ENCODE assay signal across 8 mouse cellular contexts in genomic region chr19:38930252-38930787, GRCm38 (mm10). TPM values are rescaled to one million over a fixed set of nuclear protein-coding genes. Genes with fewer than 3 reads are reported as not detected.
DNase-seq lines count a peak whose midpoint lies in the region; ATAC-seq lines count a peak whose summit lies in the region.

No protein-coding gene starts in this region.

- peak overlapping the region; percentile 91 for H3K4me3 ChIP-seq in embryonic facial prominence, embryonic 13.5 days
- H3K4me3 ChIP-seq in hindbrain, embryonic 16.5 days (ENCODE audit: low read length): peak overlapping the region; percentile 92

- peak; percentile 11 for DNase-seq in cerebellum, adult 9-11 months
- DNase-seq in cerebellum, adult 9-10 months: no peak
- DNase-seq in 3T3-L1 (ENCODE audit: low read depth, low spot score): peak; percentile 25
- DNase-seq in mesoderm, embryonic 11.5 days (ENCODE audit: low read depth, low spot score): peak; percentile 4
- no peak for DNase-seq in left cerebral cortex, postnatal 36 days (ENCODE audit: low spot score in 2 of 2)

- no peak for ATAC-seq in embryonic facial prominence, embryonic 13.5 days (ENCODE audit: insufficient number of reproducible peaks, insufficient read depth, low FRiP score, low TSS enrichment, low read depth)
- 0 out of 2 replicates have a peak, but pooled peaks have one; percentile 7 for ATAC-seq in hindbrain, embryonic 16.5 days
- no peak for ATAC-seq in inflammation-experienced regulatory T-cells, adult 6 months

- H3K27ac ChIP-seq in embryonic facial prominence, embryonic 13.5 days: peak overlapping the region; percentile 80; the same call in 1 of the 2 replicates
- peak overlapping the region; percentile 46; the same call in 1 of the 2 replicates for H3K27ac ChIP-seq in hindbrain, embryonic 16.5 days (ENCODE audit: low read depth, low read length)

- H3K9me3 ChIP-seq in embryonic facial prominence, embryonic 13.5 days: no peaks in the 10 kb centered on the region
- no peaks in the 10 kb centered on the region for H3K9me3 ChIP-seq in hindbrain, embryonic 16.5 days (ENCODE audit: control insufficient read depth, low read length)

- H3K9ac ChIP-seq in embryonic facial prominence, embryonic 13.5 days: peak overlapping the region; percentile 96
- H3K9ac ChIP-seq in hindbrain, embryonic 16.5 days (ENCODE audit: low read depth, low read length): peak overlapping the region; percentile 85

- intact Hi-C loops in left cerebral cortex, postnatal 36 days (cut with DNase I): no loop called here

- no peaks in the 10 kb centered on the region for H3K27me3 ChIP-seq in embryonic facial prominence, embryonic 13.5 days
- no peaks in the 10 kb centered on the region for H3K27me3 ChIP-seq in hindbrain, embryonic 16.5 days (replicated peaks; ENCODE audit: control insufficient read depth, insufficient read depth, low read length)

- peak overlapping the region; percentile 72 for H3K4me2 ChIP-seq in embryonic facial prominence, embryonic 13.5 days
- H3K4me2 ChIP-seq in hindbrain, embryonic 16.5 days (ENCODE audit: low read length): peak overlapping the region; percentile 97

- whole genome bisulfite sequencing in embryonic facial prominence, embryonic 13.5 days: 2% methylated on average over 23 of the region's 23 CpGs
- WGBS in hindbrain, embryonic 16.5 days: 3% methylated on average over 22 of the region's 23 CpGs

- peaks cover 13% of the 10 kb centered on the region for H3K4me1 ChIP-seq in embryonic facial prominence, embryonic 13.5 days
- peaks cover 10% of the 10 kb centered on the region for H3K4me1 ChIP-seq in hindbrain, embryonic 16.5 days (ENCODE audit: control insufficient read depth, insufficient read depth, low read depth, low read length)

- H3K36me3 ChIP-seq in embryonic facial prominence, embryonic 13.5 days: 0 out of 2 replicates have a peak, but pooled peaks cover 7% of the 10 kb centered on the region
- no peaks in the 10 kb centered on the region for H3K36me3 ChIP-seq in hindbrain, embryonic 16.5 days (ENCODE audit: control insufficient read depth, insufficient read depth, low read length)

RNA-seq across cellular contexts. Expression of gene Hells, which starts 0.4 kb away (rescaled TPM):
- polyA plus RNA-seq in embryonic facial prominence, embryonic 13.5 days (2015; fragmentation: Nextera tagmentation; extraction: Ambion mirVana): 54.2 and 58.3 TPM in 2 replicates
- polyA plus RNA-seq in hindbrain, embryonic 16.5 days (2015; fragmentation: Nextera tagmentation; extraction: Ambion mirVana): 6.9 and 9.8 TPM in 2 replicates
- polyA plus RNA-seq in inflammation-experienced regulatory T-cells, adult 6 months (2017; shearing (Covaris generic)): 10 to 100 TPM; 15.6 to 92.7 (median 18.5) TPM
- total RNA-seq in left cerebral cortex, postnatal 36 days (2021): 1 to 10 TPM; 2.1 to 7.1 TPM

Comparison
In these comparisons a context has a peak if more than half of its experiments do, and no peak if none do; other contexts are left out.
1. DNase-seq: peak in cerebellum, adult 9-11 months (single experiment), 3T3-L1 (single experiment) and mesoderm, embryonic 11.5 days (single experiment); none in cerebellum, adult 9-10 months (single experiment) and left cerebral cortex, postnatal 36 days (0 of 2).